Mouse (Mus musculus): ENCODE measurements around the gene Ctnnd2.

DNA sequence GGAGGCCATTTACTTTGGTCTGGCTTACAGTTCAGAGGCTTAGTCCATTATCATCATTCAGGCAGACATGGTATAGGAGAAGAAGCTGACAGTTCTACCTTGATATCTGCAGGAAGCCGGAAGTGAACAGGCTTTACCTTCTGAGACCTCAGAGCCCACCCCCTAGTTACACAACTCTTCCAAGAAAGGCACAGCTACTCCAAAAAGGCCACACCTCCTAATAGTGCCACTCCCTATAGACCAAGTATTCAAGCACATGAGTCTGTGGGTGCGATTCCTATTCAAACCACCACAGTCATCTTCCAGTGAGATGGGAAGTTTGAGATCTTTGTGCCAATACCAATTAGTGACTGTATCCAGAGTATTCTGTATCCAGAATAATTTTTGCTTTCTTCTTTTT is 28.8 kb downstream of the Ctnnd2 start:
- TF ChIP-seq POLR2A (IDR thresholded peaks at IDR 0.05; ENCODE audit: borderline replicate concordance, insufficient read depth, low read length) (no peak), CTCF (IDR thresholded peaks at IDR 0.05; ENCODE audit: borderline replicate concordance, insufficient read depth, low read depth, low read length) (no peak)

Measured in cerebellum, adult 2 months (tissue).